Mouse (Mus musculus) liver, embryonic 11.5 days (tissue): ENCODE measurements around the gene Abhd17a. TPM values are rescaled to one million over a fixed set of nuclear protein-coding genes. Genes with fewer than 3 reads are reported as not detected.

Source experiments
- ATAC-seq: fragments of 200-750 bp; cut with Nextera tagmentation; replicated peaks from 2 replicates; pipeline ENCODE4 v1.8.0; 2017; ENCODE audit warnings: moderate number of reproducible peaks, mild to moderate bottlenecking, moderate TSS enrichment, moderate library complexity; ENCODE audit not compliant: low FRiP score
- DNase-seq: peaks from one replicate; pipeline ENCODE4 v3.0.0-alpha.2; 2017; ENCODE audit warnings: low spot score
- H3K27ac ChIP-seq: fragments of 300-500 bp; sonication (generic); 2 replicates; pipeline ENCODE4 v1.5.1; 2014; ENCODE audit warnings: mild to moderate bottlenecking, low read depth, low read length, control low read depth
- H3K27me3 ChIP-seq: fragments of 300-500 bp; sonication (generic); replicated peaks from 2 replicates; pipeline ENCODE4 v1.6.1; 2014; ENCODE audit warnings: low read length, mixed read lengths; ENCODE audit not compliant: control insufficient read depth, insufficient read depth
- H3K36me3 ChIP-seq: fragments of 300-500 bp; sonication (generic); 2 replicates; pipeline ENCODE4 v1.6.1; 2014; ENCODE audit warnings: mild to moderate bottlenecking, low read length, moderate library complexity, mixed read lengths; ENCODE audit not compliant: control insufficient read depth, insufficient read depth
- H3K4me1 ChIP-seq: fragments of 300-500 bp; sonication (generic); replicated peaks from 2 replicates; pipeline ENCODE4 v1.6.1; 2014; ENCODE audit warnings: low read length, mixed read lengths; ENCODE audit not compliant: control insufficient read depth, insufficient read depth
- H3K4me2 ChIP-seq: fragments of 300-500 bp; sonication (generic); 2 replicates; pipeline ENCODE4 v1.6.1; 2014; ENCODE audit warnings: mild to moderate bottlenecking, control low read depth, moderate library complexity
- H3K4me3 ChIP-seq: fragments of 300-500 bp; sonication (generic); 2 replicates; pipeline ENCODE4 v1.5.1; 2014; ENCODE audit warnings: low read depth, low read length, control low read depth
- H3K9ac ChIP-seq: fragments of 300-500 bp; sonication (generic); 2 replicates; pipeline ENCODE4 v1.6.1; 2014; ENCODE audit warnings: low read depth, low read length, control low read depth
- H3K9me3 ChIP-seq: fragments of 300-500 bp; sonication (generic); 2 replicates; pipeline ENCODE4 v1.6.1; 2016; ENCODE audit warnings: low read length, inconsistent platforms, mixed read lengths; ENCODE audit not compliant: control insufficient read depth
- WGBS: fragments of 180-500 bp; shearing (Covaris S2); extraction: QIAGEN DNeasy Blood & Tissue Kit; methylation state at CpG from one replicate; pipeline ENCODE4 v1.1.7; 2014; 5-methylcytosine and 5-hydroxymethylcytosine counted together
- polyA plus RNA-seq: library from polyadenylated mRNA; unstranded; fragments of >200 nt; fragmentation: Nextera tagmentation; extraction: Ambion mirVana; gene quantifications from 2 replicates; pipeline ENCODE4 v1.2.1, GENCODE M21; 2014

Abhd17a gene
- polyA plus RNA-seq, 1 experiment from 2014 or later: 96.5 TPM

GRCm38 (mm10) chr10:80576351-80577194, 13.6 kb downstream of the Abhd17a start:
- Histone ChIP-seq H3K36me3 (no peaks in the 10 kb centered on the region), H3K9ac (peak overlapping the region; percentile 89), H3K4me2 (peak overlapping the region; percentile 97), H3K4me3 (peak overlapping the region; percentile 97), H3K9me3 (no peaks in the 10 kb centered on the region), H3K27ac (peak overlapping the region; percentile 95), H3K4me1 (peaks cover 54% of the 10 kb centered on the region), H3K27me3 (no peaks in the 10 kb centered on the region)
- under 1% methylated on average over 91 of the region's 96 CpGs for WGBS
- peak; percentile 80 for DNase-seq
- ATAC-seq: no peak

- Histone ChIP-seq H3K4me2 (peak overlapping the region; percentile 97), H3K9me3 (no peaks in the 10 kb centered on the region), H3K4me3 (peak overlapping the region; percentile 97), H3K9ac (peak overlapping the region; percentile 89), H3K27ac (peak overlapping the region; percentile 95), H3K4me1 (peaks cover 61% of the 10 kb centered on the region), H3K27me3 (no peaks in the 10 kb centered on the region), H3K36me3 (no peaks in the 10 kb centered on the region)
- 7% methylated on average over 17 of the region's 17 CpGs for WGBS
- DNase-seq: no peak
- ATAC-seq: no peak
These were observed 14.2 kb downstream of the Abhd17a start for GRCm38 (mm10) chr10:80575925-80576324.

GRCm38 (mm10) chr10:80574896-80575295, 15.2 kb downstream of the Abhd17a start:
- Histone ChIP-seq H3K9ac (peak overlapping the region; percentile 89), H3K4me1 (peaks cover 71% of the 10 kb centered on the region), H3K4me3 (peak overlapping the region; percentile 97), H3K36me3 (no peaks in the 10 kb centered on the region), H3K9me3 (no peaks in the 10 kb centered on the region), H3K4me2 (peak overlapping the region; percentile 97), H3K27me3 (no peaks in the 10 kb centered on the region), H3K27ac (peak overlapping the region; percentile 95)
- ATAC-seq: no peak
- 64% methylated on average over 3 of the region's 3 CpGs for WGBS
- DNase-seq: no peak

GRCm38 (mm10) chr10:80573944-80574343, 16.2 kb downstream of the Abhd17a start:
- Histone ChIP-seq H3K4me2 (peak overlapping the region; percentile 97), H3K27ac (peak overlapping the region; percentile 95)

GRCm38 (mm10) chr10:80572477-80572876, 17.7 kb downstream of the Abhd17a start:
- H3K9me3 ChIP-seq: no peaks in the 10 kb centered on the region
- H3K9ac ChIP-seq: peak overlapping the region; percentile 69
- peaks cover 72% of the 10 kb centered on the region for H3K4me1 ChIP-seq
- peak overlapping the region; percentile 50 for H3K4me3 ChIP-seq
- peaks cover 6% of the 10 kb centered on the region for H3K36me3 ChIP-seq
- DNase-seq: peak; percentile 51
- no peaks in the 10 kb centered on the region for H3K27me3 ChIP-seq
- 45% methylated on average over 2 of the region's 2 CpGs for WGBS
- H3K27ac ChIP-seq: peak overlapping the region; percentile 95
- ATAC-seq: peak; percentile 52
- H3K4me2 ChIP-seq: peak overlapping the region; percentile 97

More at GRCm38 (mm10) chr10:80573944-80574343, 16.2 kb downstream of the Abhd17a start:
- WGBS: 61% methylated on average over 9 of the region's 9 CpGs
- Histone ChIP-seq H3K27me3 (no peaks in the 10 kb centered on the region), H3K9ac (peak overlapping the region; percentile 89), H3K4me3 (no peak overlapping the region), H3K9me3 (no peaks in the 10 kb centered on the region), H3K36me3 (no peaks in the 10 kb centered on the region), H3K4me1 (peaks cover 71% of the 10 kb centered on the region)
- no peak for ATAC-seq
- DNase-seq: no peak

DNA sequence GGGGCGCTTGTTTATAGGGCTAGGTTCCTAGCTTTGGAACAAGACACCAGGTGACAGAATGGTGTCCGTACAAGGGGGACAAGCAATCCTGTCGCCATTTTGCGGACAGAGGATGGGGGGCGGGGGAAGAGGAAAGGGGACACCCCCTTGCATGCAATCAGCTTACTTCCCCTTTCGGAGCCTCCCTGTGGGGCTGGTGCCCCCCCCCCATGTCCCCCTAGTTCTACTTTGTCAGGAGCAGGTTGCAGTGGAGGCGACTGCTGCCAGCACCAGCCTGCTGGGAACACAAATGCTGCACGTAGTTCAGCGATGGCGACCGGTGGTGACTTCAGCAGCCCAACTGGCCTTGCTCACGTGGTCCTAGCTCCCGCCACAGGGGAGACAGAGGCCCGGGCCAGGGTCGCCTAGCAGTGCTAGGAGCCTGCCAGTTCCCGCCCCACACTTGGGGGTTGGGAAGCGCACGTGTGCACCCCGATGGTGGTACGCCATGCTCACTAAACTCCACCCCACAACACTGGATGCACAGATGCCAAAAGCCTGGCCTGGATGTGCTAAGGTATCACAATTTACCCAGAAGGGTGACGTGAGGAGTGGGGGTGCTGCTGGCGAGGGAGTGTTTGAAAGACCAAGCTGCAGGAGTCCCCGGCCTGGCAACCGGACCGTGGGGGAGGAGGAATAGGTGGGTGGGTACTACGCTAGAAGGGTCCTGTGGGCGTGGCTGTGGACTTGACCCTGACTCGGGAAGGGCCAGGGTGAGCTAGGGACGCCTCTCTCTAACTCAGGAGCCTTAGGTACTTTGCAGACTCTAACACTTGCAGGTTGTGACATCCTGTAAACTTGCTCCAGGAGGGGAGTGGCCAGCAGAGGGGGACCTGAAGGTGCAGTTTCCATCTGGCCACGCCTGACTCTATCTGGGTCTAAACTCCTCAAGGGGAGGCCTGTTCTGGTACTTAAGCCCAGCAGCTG, 19.0 kb downstream of the Abhd17a start:
- DNase-seq (no peak), ATAC-seq (peak; percentile 61)
- WGBS: 18% methylated on average over 30 of the region's 30 CpGs
- Histone ChIP-seq H3K4me3 (peak overlapping the region; percentile 50), H3K36me3 (peaks cover 6% of the 10 kb centered on the region), H3K9me3 (no peaks in the 10 kb centered on the region), H3K27me3 (no peaks in the 10 kb centered on the region), H3K4me2 (peak overlapping the region; percentile 97), H3K27ac (peak overlapping the region; percentile 95), H3K4me1 (peaks cover 76% of the 10 kb centered on the region), H3K9ac (peak overlapping the region; percentile 69)

- no peak for ATAC-seq
- no peak for DNase-seq
- WGBS: 52% methylated on average over 10 of the region's 10 CpGs
- Histone ChIP-seq H3K36me3 (peaks cover 6% of the 10 kb centered on the region), H3K4me2 (peak overlapping the region; percentile 97), H3K27ac (peak overlapping the region; percentile 95), H3K4me1 (peaks cover 68% of the 10 kb centered on the region), H3K9me3 (no peaks in the 10 kb centered on the region), H3K9ac (peak overlapping the region; percentile 69), H3K27me3 (no peaks in the 10 kb centered on the region), H3K4me3 (peak overlapping the region; percentile 50)
These were observed 19.7 kb downstream of the Abhd17a start for GRCm38 (mm10) chr10:80570419-80570818.

DNA sequence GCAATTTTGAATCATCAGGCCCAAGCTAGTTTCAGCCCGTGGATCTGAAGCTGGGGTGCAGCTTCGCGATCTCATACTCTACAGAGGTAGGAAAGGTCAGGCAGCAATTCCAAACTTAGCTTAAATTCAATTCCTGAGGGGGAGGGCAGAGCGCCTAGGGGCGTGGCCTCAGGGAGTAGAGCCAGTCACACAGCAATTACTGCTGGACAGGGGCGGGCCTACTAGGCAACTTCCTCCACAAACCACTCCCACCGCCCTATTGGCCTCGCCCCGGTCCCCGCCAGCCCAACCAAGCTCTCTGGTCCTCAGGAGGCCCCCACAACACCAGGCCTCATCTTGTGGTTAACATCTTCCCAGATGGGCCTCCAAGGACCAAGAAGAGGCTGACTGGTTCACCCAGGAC, 20.5 kb downstream of the Abhd17a start:
- H3K4me1 ChIP-seq: peaks cover 61% of the 10 kb centered on the region
- no peaks in the 10 kb centered on the region for H3K27me3 ChIP-seq
- ATAC-seq: peak; percentile 79
- peak overlapping the region; percentile 69 for H3K9ac ChIP-seq
- peak overlapping the region; percentile 95 for H3K27ac ChIP-seq
- H3K9me3 ChIP-seq: no peaks in the 10 kb centered on the region
- H3K4me2 ChIP-seq: peak overlapping the region; percentile 97
- peaks cover 6% of the 10 kb centered on the region for H3K36me3 ChIP-seq
- H3K4me3 ChIP-seq: peak overlapping the region; percentile 50
- DNase-seq: peak; percentile 81
- WGBS: 11% methylated on average over 10 of the region's 10 CpGs
